Mouse (Mus musculus) limb, embryonic 14.5 days (tissue): Measurements from ENCODE around the gene Serping1. TPM values are rescaled to one million over a fixed set of nuclear protein-coding genes. Genes with fewer than 3 reads are reported as not detected.

Experiments
- ATAC-seq: fragments of 200-750 bp; cut with Nextera tagmentation; 2 replicates; pipeline ENCODE4 v1.8.0; 2017; ENCODE audit warnings: low read depth, moderate number of reproducible peaks, moderate TSS enrichment; ENCODE audit not compliant: low FRiP score
- DNase-seq: peaks from one replicate; pipeline ENCODE4 v3.0.0-alpha.2; 2015; ENCODE audit warnings: low spot score
- H3K27ac ChIP-seq: fragments of 300-500 bp; sonication (generic); replicated peaks from 2 replicates; pipeline ENCODE4 v1.5.1; 2014; ENCODE audit warnings: low read depth, mild to moderate bottlenecking, low read length, moderate library complexity, mixed read lengths
- H3K27me3 ChIP-seq: fragments of 300-500 bp; sonication (generic); 2 replicates; pipeline ENCODE4 v1.6.1; 2014; ENCODE audit warnings: low read length, mixed read lengths; ENCODE audit not compliant: control insufficient read depth, insufficient read depth
- H3K36me3 ChIP-seq: fragments of 300-500 bp; sonication (generic); 2 replicates; pipeline ENCODE4 v1.6.1; 2014; ENCODE audit warnings: mild to moderate bottlenecking, low read length, moderate library complexity, mixed read lengths; ENCODE audit not compliant: control insufficient read depth, insufficient read depth
- H3K4me1 ChIP-seq: fragments of 300-500 bp; sonication (generic); 2 replicates; pipeline ENCODE4 v1.6.1; 2014; ENCODE audit warnings: antibody characterized with exemption, low read length, mixed read lengths; ENCODE audit not compliant: control insufficient read depth, insufficient read depth
- H3K4me2 ChIP-seq: fragments of 300-500 bp; sonication (generic); replicated peaks from 2 replicates; pipeline ENCODE4 v1.6.1; 2014; ENCODE audit warnings: low read depth, mild to moderate bottlenecking, low read length, moderate library complexity; ENCODE audit not compliant: severe bottlenecking
- H3K4me3 ChIP-seq: fragments of 300-500 bp; sonication (generic); replicated peaks from 2 replicates; pipeline ENCODE4 v1.5.1; 2014; ENCODE audit warnings: low read length
- H3K9ac ChIP-seq: fragments of 300-500 bp; sonication (generic); 2 replicates; pipeline ENCODE4 v1.6.1; 2014; ENCODE audit warnings: mild to moderate bottlenecking, low read depth, low read length, moderate library complexity; ENCODE audit not compliant: severe bottlenecking
- H3K9me3 ChIP-seq: fragments of 300-500 bp; sonication (generic); 2 replicates; pipeline ENCODE4 v1.6.1; 2016; ENCODE audit warnings: low read length; ENCODE audit not compliant: control insufficient read depth
- POLR2A ChIP-seq: fragments of 200-500 bp; IDR thresholded peaks from 2 replicates; pipeline ENCODE4 v1.8.0; 2012; ENCODE audit warnings: inconsistent platforms, mild to moderate bottlenecking, moderate library complexity, borderline replicate concordance; ENCODE audit not compliant: insufficient read depth, insufficient read length; ENCODE audit errors: extremely low read depth
- WGBS: fragments of 180-500 bp; shearing (Covaris S2); extraction: QIAGEN DNeasy Blood & Tissue Kit; methylation state at CpG from one replicate; pipeline ENCODE4 v1.1.7; 2014; 5-methylcytosine and 5-hydroxymethylcytosine counted together
- polyA plus RNA-seq, 2 experiments: library from polyadenylated mRNA; depleted of rRNA in 1 of 2; stranded (reverse) in 1 of 2; unstranded in 1 of 2; fragments of >200 nt; fragmentation: Nextera tagmentation in 1 of 2; extraction: Ambion mirVana in 1 of 2; gene quantifications; 2 replicates each; pipeline versions ENCODE4 v1.2.1 to v1.2.3; 2012 to 2014

Serping1 gene
- polyA plus RNA-seq, 2 experiments = 38.9 to 44.1 TPM

- Histone ChIP-seq H3K4me1 (no peaks in the 10 kb centered on the region), H3K4me3 (no peak overlapping the region), H3K9me3 (no peaks in the 10 kb centered on the region), H3K27me3 (no peaks in the 10 kb centered on the region), H3K36me3 (no peaks in the 10 kb centered on the region), H3K9ac (no peak overlapping the region), H3K4me2 (no peak overlapping the region), H3K27ac (no peak overlapping the region)
- DNase-seq (no peak), ATAC-seq (no peak)
- no peak for TF ChIP-seq POLR2A
- WGBS = 76% methylated on average over 3 of the region's 3 CpGs
These were observed 18.6 kb upstream of the Serping1 start for GRCm38 (mm10) chr2:84793871-84794270.

- H3K9me3 ChIP-seq = no peaks in the 10 kb centered on the region
- no peak for TF ChIP-seq POLR2A
- 92% methylated on average over 3 of the region's 3 CpGs for WGBS
- no peak overlapping the region for H3K4me3 ChIP-seq
- no peak overlapping the region for H3K4me2 ChIP-seq
- H3K36me3 ChIP-seq = no peaks in the 10 kb centered on the region
- H3K9ac ChIP-seq = no peak overlapping the region
- ATAC-seq = no peak
- no peak for DNase-seq
- H3K27ac ChIP-seq = no peak overlapping the region
- H3K27me3 ChIP-seq = no peaks in the 10 kb centered on the region
- no peaks in the 10 kb centered on the region for H3K4me1 ChIP-seq
These were observed 17.9 kb upstream of the Serping1 start for GRCm38 (mm10) chr2:84793154-84793553.

DNA sequence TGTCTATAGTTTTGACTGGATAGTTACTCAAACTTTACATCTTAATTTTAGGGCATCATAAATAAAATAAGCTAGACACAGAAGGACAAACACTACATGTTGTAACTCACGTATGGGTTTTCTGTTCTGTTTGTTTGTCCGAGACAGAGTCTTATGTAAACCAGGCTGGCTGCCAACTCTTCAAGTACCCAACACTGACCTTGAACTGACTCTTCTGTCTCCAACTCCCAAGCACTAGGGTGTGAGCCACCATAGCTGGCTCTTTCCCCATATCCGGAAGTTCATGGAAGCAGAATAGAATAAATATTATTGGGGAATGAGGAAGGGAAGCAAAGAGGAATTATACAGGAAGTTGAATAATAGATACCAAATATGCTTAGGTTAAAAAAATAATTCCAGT lies 17.3 kb upstream of the Serping1 start:
- Histone ChIP-seq H3K4me3 (no peak overlapping the region), H3K9me3 (no peaks in the 10 kb centered on the region), H3K36me3 (no peaks in the 10 kb centered on the region), H3K9ac (no peak overlapping the region), H3K27me3 (no peaks in the 10 kb centered on the region), H3K27ac (no peak overlapping the region), H3K4me2 (no peak overlapping the region), H3K4me1 (no peaks in the 10 kb centered on the region)
- TF ChIP-seq POLR2A = no peak
- ATAC-seq (no peak), DNase-seq (no peak)
- WGBS = 82% methylated on average over 3 of the region's 3 CpGs

GRCm38 (mm10) chr2:84790418-84790817 lies 15.2 kb upstream of the Serping1 start:
- Histone ChIP-seq H3K9me3 (no peaks in the 10 kb centered on the region), H3K4me1 (no peaks in the 10 kb centered on the region), H3K4me3 (no peak overlapping the region), H3K27ac (no peak overlapping the region), H3K9ac (no peak overlapping the region), H3K4me2 (no peak overlapping the region), H3K27me3 (no peaks in the 10 kb centered on the region), H3K36me3 (no peaks in the 10 kb centered on the region)
- WGBS = 45% methylated on average over 9 of the region's 9 CpGs
- ATAC-seq (no peak), DNase-seq (no peak)
- no peak for TF ChIP-seq POLR2A

DNA sequence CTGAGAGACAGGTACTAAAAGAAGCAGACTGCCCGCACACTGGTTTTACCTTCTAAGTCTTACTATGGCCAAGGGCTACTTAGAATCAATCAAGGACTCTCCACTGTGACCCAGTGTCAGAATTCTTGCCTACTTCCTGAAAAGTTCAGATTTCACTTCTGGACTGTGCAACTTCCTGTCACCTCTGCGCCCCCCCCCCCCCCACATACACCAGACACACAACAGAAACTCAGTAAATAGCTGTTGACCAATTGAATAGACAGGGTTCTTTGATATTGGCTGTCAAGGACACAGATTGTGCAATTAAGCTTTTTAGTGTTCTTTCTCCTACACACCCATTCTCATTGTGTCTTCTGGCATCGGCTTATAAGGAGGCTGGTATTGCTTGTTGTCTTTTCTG lies 13.1 kb upstream of the Serping1 start:
- Histone ChIP-seq H3K9me3 (no peaks in the 10 kb centered on the region), H3K27me3 (no peaks in the 10 kb centered on the region), H3K27ac (no peak overlapping the region), H3K4me2 (no peak overlapping the region), H3K4me3 (no peak overlapping the region), H3K36me3 (no peaks in the 10 kb centered on the region), H3K9ac (no peak overlapping the region), H3K4me1 (no peaks in the 10 kb centered on the region)
- DNase-seq (no peak), ATAC-seq (no peak)
- TF ChIP-seq POLR2A = no peak
- WGBS = 78% methylated on average over 3 of the region's 3 CpGs

- Histone ChIP-seq H3K27ac (no peak overlapping the region), H3K27me3 (no peaks in the 10 kb centered on the region), H3K4me1 (no peaks in the 10 kb centered on the region), H3K9me3 (no peaks in the 10 kb centered on the region), H3K9ac (no peak overlapping the region), H3K4me3 (no peak overlapping the region), H3K4me2 (no peak overlapping the region), H3K36me3 (no peaks in the 10 kb centered on the region)
- ATAC-seq = no peak
- no peak for DNase-seq
- TF ChIP-seq POLR2A = no peak
- WGBS = 77% methylated on average over 3 of the region's 3 CpGs
These were observed 8.8 kb upstream of the Serping1 start for GRCm38 (mm10) chr2:84783840-84784566.
